Mouse (Mus musculus) kidney, adult 2 months (tissue): ENCODE measurements around the gene Kcng1.

Experiments
- CTCF ChIP-seq: fragments of 200-500 bp; conservative IDR thresholded peaks from 2 replicates; pipeline ENCODE4 v1.5.1; 2011; ENCODE audit warnings: low read depth, mild to moderate bottlenecking, control low read depth, low read length, moderate library complexity, mixed read lengths; ENCODE audit not compliant: insufficient read depth, insufficient read length
- POLR2A ChIP-seq: fragments of 200-500 bp; IDR thresholded peaks from one replicate; pipeline ENCODE4 v1.6.1; 2011; ENCODE audit warnings: low read depth, low read length, control low read depth

- TF ChIP-seq POLR2A: no peak
- no peak for TF ChIP-seq CTCF
Observed at GRCm38 (mm10) chr2:168330421-168331070, 49.0 kb upstream of the Kcng1 start.
